In the genomic region with DNA sequence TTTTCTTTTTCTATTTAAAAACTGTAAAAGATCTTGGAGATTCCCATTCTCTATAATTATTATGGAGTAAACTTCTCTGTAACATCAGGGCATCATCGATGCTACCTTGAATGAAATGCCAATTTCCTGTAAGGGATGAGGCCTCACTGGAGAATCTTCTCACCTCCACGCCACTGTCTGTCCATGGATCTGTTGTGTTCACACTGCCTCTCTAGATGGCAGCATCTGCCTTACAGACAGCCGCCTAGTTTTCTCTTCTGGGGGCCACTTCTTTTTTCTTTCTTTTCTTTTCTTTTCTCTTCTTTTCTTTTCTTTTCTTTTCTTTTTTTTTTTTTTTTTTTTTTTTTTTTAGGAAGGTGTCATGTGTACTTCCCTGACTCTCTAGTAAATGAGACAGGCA, we compare ENCODE assay signal across 18 mouse cellular contexts.
DNase-seq lines count a peak whose midpoint lies in the region; ATAC-seq and TF ChIP-seq lines count a peak whose summit lies in the region.
"Had no signal": no experiment of that assay in that cellular context is flagged by ENCODE, and none has a peak within 500 bp of the region (broad histone marks: within the 10 kb centered on the region; RNA-seq: fewer than 3 reads in every experiment).

No protein-coding gene starts in this region.

- ATAC-seq in forebrain, postnatal 0 days = no peak
- ATAC-seq in forebrain, embryonic 16.5 days = no peak
- ATAC-seq in kidney, postnatal 0 days (replicated peaks; ENCODE audit: low FRiP score, low read depth) = no peak
- no peak for ATAC-seq in kidney, embryonic 15.5 days (replicated peaks; ENCODE audit: low FRiP score)
- no peak for ATAC-seq in liver, postnatal 0 days
- ATAC-seq in liver, embryonic 11.5 days (replicated peaks; ENCODE audit: low FRiP score) = no peak
- ATAC-seq: inflammation-experienced regulatory T-cells, adult 6 months; lung, postnatal 0 days had no signal

- no peak overlapping the region for H3K4me2 ChIP-seq in forebrain, postnatal 0 days (ENCODE audit: low read depth)
- no peak overlapping the region for H3K4me2 ChIP-seq in forebrain, embryonic 16.5 days (ENCODE audit: low read length)
- H3K4me2 ChIP-seq in kidney, postnatal 0 days (ENCODE audit: low read length) = no peak overlapping the region
- no peak overlapping the region for H3K4me2 ChIP-seq in kidney, embryonic 15.5 days
- no peak overlapping the region for H3K4me2 ChIP-seq in liver, postnatal 0 days (ENCODE audit: low read depth, low read length)
- H3K4me2 ChIP-seq in liver, embryonic 11.5 days = no peak overlapping the region
- H3K4me2 ChIP-seq: embryonic facial prominence, embryonic 15.5 days; limb, embryonic 13.5 days had no signal

- no peaks in the 10 kb centered on the region for H3K4me1 ChIP-seq in forebrain, postnatal 0 days (ENCODE audit: insufficient read depth)
- no peaks in the 10 kb centered on the region; the same call in 1 of the 2 replicates for H3K4me1 ChIP-seq in forebrain, embryonic 16.5 days (replicated peaks; ENCODE audit: control insufficient read depth, insufficient read depth, low read length)
- H3K4me1 ChIP-seq in kidney, postnatal 0 days (replicated peaks; ENCODE audit: insufficient read depth, low read length) = no peaks in the 10 kb centered on the region
- H3K4me1 ChIP-seq in kidney, embryonic 15.5 days = no peaks in the 10 kb centered on the region
- H3K4me1 ChIP-seq in liver, postnatal 0 days (ENCODE audit: insufficient read depth) = no peaks in the 10 kb centered on the region
- no peaks in the 10 kb centered on the region for H3K4me1 ChIP-seq in liver, embryonic 11.5 days (replicated peaks; ENCODE audit: control insufficient read depth, insufficient read depth, low read length)
- H3K4me1 ChIP-seq: embryonic facial prominence, embryonic 15.5 days; heart, embryonic 10.5 days; limb, embryonic 13.5 days had no signal

- H3K9me3 ChIP-seq in forebrain, postnatal 0 days (ENCODE audit: low read length) = no peaks in the 10 kb centered on the region
- H3K9me3 ChIP-seq in forebrain, embryonic 16.5 days (ENCODE audit: control insufficient read depth, low read length) = no peaks in the 10 kb centered on the region
- H3K9me3 ChIP-seq in kidney, postnatal 0 days (replicated peaks; ENCODE audit: low read length) = no peaks in the 10 kb centered on the region
- no peaks in the 10 kb centered on the region for H3K9me3 ChIP-seq in kidney, embryonic 15.5 days (replicated peaks)
- H3K9me3 ChIP-seq in liver, postnatal 0 days (ENCODE audit: low read length) = no peaks in the 10 kb centered on the region
- no peaks in the 10 kb centered on the region for H3K9me3 ChIP-seq in liver, embryonic 11.5 days (ENCODE audit: control insufficient read depth, low read length)
- H3K9me3 ChIP-seq: embryonic facial prominence, embryonic 15.5 days; G1E; heart, embryonic 10.5 days; limb, embryonic 13.5 days had no signal

- DNase-seq in forebrain, postnatal 0 days = no peak
- no peak for DNase-seq in kidney, postnatal 0 days (ENCODE audit: low spot score)
- no peak for DNase-seq in liver, postnatal 0 days
- no peak for DNase-seq in liver, embryonic 11.5 days (ENCODE audit: low spot score)
- DNase-seq in brain, adult 2 months (ENCODE audit: low read depth, low spot score) = peak; percentile 7
- no peak for DNase-seq in adrenal gland, postnatal 36 days
- DNase-seq: adrenal gland, postnatal 25 days; cerebellum, adult 2 months; heart, postnatal 10 days had no signal

- H3K36me3 ChIP-seq in forebrain, postnatal 0 days (ENCODE audit: insufficient read depth) = no peaks in the 10 kb centered on the region
- H3K36me3 ChIP-seq in forebrain, embryonic 16.5 days (ENCODE audit: control insufficient read depth, insufficient read depth) = no peaks in the 10 kb centered on the region
- H3K36me3 ChIP-seq in kidney, postnatal 0 days (ENCODE audit: insufficient read depth, low read length) = no peaks in the 10 kb centered on the region
- H3K36me3 ChIP-seq in kidney, embryonic 15.5 days = no peaks in the 10 kb centered on the region
- no peaks in the 10 kb centered on the region for H3K36me3 ChIP-seq in liver, postnatal 0 days (replicated peaks; ENCODE audit: insufficient read depth, low read length)
- no peaks in the 10 kb centered on the region for H3K36me3 ChIP-seq in liver, embryonic 11.5 days (ENCODE audit: control insufficient read depth, insufficient read depth, low read length)
- H3K36me3 ChIP-seq: embryonic facial prominence, embryonic 15.5 days; G1E; heart, embryonic 10.5 days; limb, embryonic 13.5 days had no signal

- TF ChIP-seq CTCF in forebrain, postnatal 0 days (IDR thresholded peaks at IDR 0.05; ENCODE audit: low read depth) = 0 out of 2 replicates have a peak, but pooled peaks have one; percentile 3
- peak; percentile 48; the same call in 1 of the 2 replicates for TF ChIP-seq CTCF in kidney, postnatal 0 days (IDR thresholded peaks at IDR 0.05; ENCODE audit: low read depth)
- 0 out of 2 replicates have a peak, but pooled peaks have one; percentile 8 for TF ChIP-seq CTCF in liver, postnatal 0 days (IDR thresholded peaks at IDR 0.05; ENCODE audit: low read depth)

- no peak overlapping the region for H3K27ac ChIP-seq in forebrain, postnatal 0 days (ENCODE audit: low read depth, low read length)
- H3K27ac ChIP-seq in forebrain, embryonic 16.5 days (ENCODE audit: low read length) = no peak overlapping the region
- H3K27ac ChIP-seq in kidney, postnatal 0 days = no peak overlapping the region
- no peak overlapping the region for H3K27ac ChIP-seq in kidney, embryonic 15.5 days
- H3K27ac ChIP-seq in liver, postnatal 0 days (ENCODE audit: low read depth) = no peak overlapping the region
- no peak overlapping the region for H3K27ac ChIP-seq in liver, embryonic 11.5 days (ENCODE audit: low read depth, low read length)
- H3K27ac ChIP-seq: embryonic facial prominence, embryonic 15.5 days; heart, embryonic 10.5 days; limb, embryonic 13.5 days; liver, embryonic 14.5 days had no signal

- H3K9ac ChIP-seq in forebrain, postnatal 0 days = no peak overlapping the region
- H3K9ac ChIP-seq in forebrain, embryonic 16.5 days (replicated peaks; ENCODE audit: low read depth, low read length) = no peak overlapping the region
- no peak overlapping the region for H3K9ac ChIP-seq in kidney, postnatal 0 days (ENCODE audit: low read depth, low read length)
- H3K9ac ChIP-seq in kidney, embryonic 15.5 days = no peak overlapping the region
- no peak overlapping the region for H3K9ac ChIP-seq in liver, postnatal 0 days (replicated peaks)
- no peak overlapping the region for H3K9ac ChIP-seq in liver, embryonic 11.5 days (ENCODE audit: low read depth, low read length)
- H3K9ac ChIP-seq: embryonic facial prominence, embryonic 15.5 days; limb, embryonic 13.5 days; liver, embryonic 14.5 days had no signal

- TF ChIP-seq EP300 in liver, postnatal 0 days (IDR thresholded peaks at IDR 0.05; ENCODE audit: low read depth) = no peak

- H3K27me3 ChIP-seq in forebrain, postnatal 0 days (ENCODE audit: insufficient read depth, low read length) = no peaks in the 10 kb centered on the region
- no peaks in the 10 kb centered on the region for H3K27me3 ChIP-seq in forebrain, embryonic 16.5 days (replicated peaks; ENCODE audit: control insufficient read depth, insufficient read depth, low read length)
- no peaks in the 10 kb centered on the region for H3K27me3 ChIP-seq in kidney, postnatal 0 days (ENCODE audit: insufficient read depth, low read length)
- H3K27me3 ChIP-seq in kidney, embryonic 15.5 days = no peaks in the 10 kb centered on the region
- H3K27me3 ChIP-seq in liver, postnatal 0 days (ENCODE audit: insufficient read depth, low read length) = no peaks in the 10 kb centered on the region
- no peaks in the 10 kb centered on the region for H3K27me3 ChIP-seq in liver, embryonic 11.5 days (replicated peaks; ENCODE audit: control insufficient read depth, insufficient read depth, low read length)
- H3K27me3 ChIP-seq: embryonic facial prominence, embryonic 15.5 days; limb, embryonic 13.5 days had no signal

- H3K4me3 ChIP-seq in forebrain, postnatal 0 days (ENCODE audit: low read depth, low read length) = no peak overlapping the region
- no peak overlapping the region for H3K4me3 ChIP-seq in forebrain, embryonic 16.5 days (replicated peaks; ENCODE audit: low read length)
- no peak overlapping the region for H3K4me3 ChIP-seq in kidney, postnatal 0 days (replicated peaks; ENCODE audit: low read depth, low read length)
- no peak overlapping the region for H3K4me3 ChIP-seq in kidney, embryonic 15.5 days (replicated peaks)
- no peak overlapping the region for H3K4me3 ChIP-seq in liver, postnatal 0 days (ENCODE audit: low read depth, low read length)
- no peak overlapping the region for H3K4me3 ChIP-seq in liver, embryonic 11.5 days (ENCODE audit: low read depth, low read length)
- H3K4me3 ChIP-seq: embryonic facial prominence, embryonic 15.5 days; heart, embryonic 10.5 days; limb, embryonic 13.5 days had no signal

- WGBS in forebrain, postnatal 0 days = 65% methylated on average over 3 of the region's 3 CpGs
- 59% methylated on average over 3 of the region's 3 CpGs for WGBS in forebrain, embryonic 16.5 days
- WGBS in kidney, postnatal 0 days = 59% methylated on average over 3 of the region's 3 CpGs
- WGBS in kidney, embryonic 15.5 days = 61% methylated on average over 3 of the region's 3 CpGs
- WGBS in liver, postnatal 0 days (ENCODE audit: insufficient replicate concordance) = 55% methylated on average over 3 of the region's 3 CpGs
- WGBS in liver, embryonic 11.5 days = 55% methylated on average over 3 of the region's 3 CpGs
